Mouse (Mus musculus) natural killer cell, adult 2 months (primary cell): Measurements from ENCODE around the gene Kcnip1.

Source experiments
- DNase-seq, 2 experiments: peaks; one replicate each; pipeline ENCODE4 v3.0.0; 2022; ENCODE audit warnings: low spot score in 2 of 2

Kcnip1 gene

GRCm38 (mm10) chr11:33986525-33986924, 6.4 kb downstream of the Kcnip1 start:
- DNase-seq = no peak

GRCm38 (mm10) chr11:33980146-33980545, 12.8 kb downstream of the Kcnip1 start:
- DNase-seq = no peak

GRCm38 (mm10) chr11:33975121-33975520, 17.8 kb downstream of the Kcnip1 start:
- no peak for DNase-seq

- DNase-seq = no peak
Observed at GRCm38 (mm10) chr11:33974341-33975040, 18.5 kb downstream of the Kcnip1 start.

GRCm38 (mm10) chr11:33972114-33972513, 20.8 kb downstream of the Kcnip1 start:
- no peak for DNase-seq

GRCm38 (mm10) chr11:33969199-33969598, 23.8 kb downstream of the Kcnip1 start:
- no peak for DNase-seq

GRCm38 (mm10) chr11:33967708-33968107, 25.2 kb downstream of the Kcnip1 start:
- no peak for DNase-seq

- no peak for DNase-seq
Observed at GRCm38 (mm10) chr11:33965380-33965779, 27.6 kb downstream of the Kcnip1 start.

GRCm38 (mm10) chr11:33962688-33963407, 30.1 kb downstream of the Kcnip1 start, which contains the start of gene Kcnmb1:
TSS of gene Kcnmb1 (plus strand) at chr11:33963013.
- DNase-seq = no peak

GRCm38 (mm10) chr11:33962178-33962577, 30.8 kb downstream of the Kcnip1 start:
- DNase-seq = no peak

- DNase-seq = peak in 1 of 2 experiments; percentile 17
Observed at GRCm38 (mm10) chr11:33958713-33959112, 34.2 kb downstream of the Kcnip1 start.

- DNase-seq = no peak
Observed at GRCm38 (mm10) chr11:33957595-33957994, 35.4 kb downstream of the Kcnip1 start.

GRCm38 (mm10) chr11:33956623-33957022, 36.3 kb downstream of the Kcnip1 start:
- DNase-seq = no peak

GRCm38 (mm10) chr11:33955982-33956381, 37.0 kb downstream of the Kcnip1 start:
- DNase-seq = no peak

GRCm38 (mm10) chr11:33951684-33952625, 41.0 kb downstream of the Kcnip1 start:
- no peak for DNase-seq

- no peak for DNase-seq
Observed at GRCm38 (mm10) chr11:33951155-33951554, 41.8 kb downstream of the Kcnip1 start.

- no peak for DNase-seq
Observed at GRCm38 (mm10) chr11:33946501-33946900, 46.5 kb downstream of the Kcnip1 start.

GRCm38 (mm10) chr11:33944786-33945328, 48.1 kb downstream of the Kcnip1 start:
- DNase-seq = no peak

- DNase-seq = peak in 1 of 2 experiments; percentile 33
Observed at GRCm38 (mm10) chr11:33944067-33944785, 48.7 kb downstream of the Kcnip1 start.

- DNase-seq = no peak
Observed at GRCm38 (mm10) chr11:33943565-33943964, 49.4 kb downstream of the Kcnip1 start.
